Mouse (Mus musculus): ENCODE data around the gene Dok1. TPM values are rescaled to one million over a fixed set of nuclear protein-coding genes. Genes with fewer than 3 reads are reported as not detected.

The Dok1 gene
- 1 to 10 TPM; 1.8 to 2.1 TPM for total RNA-seq (2021)

DNA sequence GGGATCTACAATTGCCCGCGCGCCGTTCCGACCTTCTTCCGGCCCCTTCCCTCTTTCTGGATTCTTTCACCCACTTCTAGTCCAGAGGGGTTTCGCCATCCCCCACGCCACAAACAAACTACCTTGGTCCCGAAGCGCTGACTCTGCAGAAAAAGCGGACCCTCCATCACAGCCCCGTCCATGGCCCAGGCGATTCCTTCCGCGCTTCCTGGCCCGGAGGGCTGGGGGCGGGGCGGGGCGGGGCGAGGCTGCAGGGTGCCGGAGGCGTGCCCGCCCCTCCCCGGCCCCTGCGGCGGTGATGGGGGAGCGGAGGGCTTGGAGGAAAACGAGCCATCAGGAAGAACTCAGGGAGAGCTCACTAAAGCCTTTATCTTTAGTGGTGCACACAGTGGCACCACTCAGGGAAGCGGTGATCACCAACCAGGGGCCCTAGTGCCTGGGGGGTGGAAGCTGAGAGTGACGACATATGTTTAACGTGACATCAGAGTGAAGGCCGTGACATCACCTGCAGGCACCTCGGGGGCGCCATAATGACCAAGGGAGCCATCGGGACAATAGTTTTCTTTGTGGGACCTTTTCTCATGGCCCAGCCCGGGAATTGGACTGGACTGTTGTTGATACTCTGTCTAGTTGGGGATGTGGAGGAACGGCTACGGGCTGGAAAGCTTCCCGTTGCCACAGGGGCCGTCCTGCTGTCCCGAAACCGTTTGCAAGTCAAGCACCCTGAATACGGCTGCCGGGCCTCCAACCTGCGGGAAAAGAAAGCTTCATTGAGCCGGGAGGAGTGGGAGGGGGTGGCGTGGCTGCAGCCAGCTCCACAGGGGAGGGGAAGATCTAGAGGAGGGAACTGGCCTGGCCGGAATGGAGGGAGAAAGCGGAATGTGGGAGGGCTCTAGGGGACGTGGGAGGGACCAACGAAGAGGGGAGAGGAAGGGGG, at the start of gene Dok1, which contains the start of gene Loxl3:
Gene Dok1, minus strand, starts transcription at position 223 of the 937 bp plus-strand sequence.
Gene Loxl3, plus strand, starts transcription at position 925 of the 937 bp plus-strand sequence.
- intact Hi-C loops (cut with DNase I), result loop anchor here (5.0 kb wide), 1 partner anchor 36 kb away; no protein-coding TSS in a partner anchor

DNA sequence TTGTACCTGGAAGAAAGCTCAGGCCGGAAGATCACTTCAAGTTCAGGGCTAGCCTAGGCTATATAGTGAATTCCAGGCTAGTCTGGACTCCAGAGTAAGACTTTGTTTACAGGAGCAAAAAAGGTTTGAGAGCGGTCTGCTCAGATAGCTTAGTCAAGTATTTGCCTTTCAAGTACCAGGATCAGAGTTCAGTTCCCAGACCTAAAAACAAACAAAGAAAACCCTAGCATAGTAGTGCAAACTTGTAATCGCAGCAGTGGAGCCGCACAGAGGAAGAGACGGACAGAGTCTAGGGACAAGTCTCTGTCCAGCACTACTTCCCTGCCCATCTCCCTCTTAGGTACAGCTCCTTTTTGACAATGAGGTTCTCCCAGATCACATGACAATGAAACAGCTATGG, 46.9 kb upstream of the Dok1 start:
- no peak for DNase-seq (ENCODE audit: extremely low spot score in 1 of 2, low spot score in 2 of 2)
- intact Hi-C loops (cut with DNase I), result no loop called here

More for the DNA sequence above, at the start of gene Dok1, which contains the start of gene Loxl3:
- peak in 1 of 2 experiments; percentile 86 for DNase-seq (ENCODE audit: extremely low spot score in 1 of 2, low spot score in 2 of 2)

DNA sequence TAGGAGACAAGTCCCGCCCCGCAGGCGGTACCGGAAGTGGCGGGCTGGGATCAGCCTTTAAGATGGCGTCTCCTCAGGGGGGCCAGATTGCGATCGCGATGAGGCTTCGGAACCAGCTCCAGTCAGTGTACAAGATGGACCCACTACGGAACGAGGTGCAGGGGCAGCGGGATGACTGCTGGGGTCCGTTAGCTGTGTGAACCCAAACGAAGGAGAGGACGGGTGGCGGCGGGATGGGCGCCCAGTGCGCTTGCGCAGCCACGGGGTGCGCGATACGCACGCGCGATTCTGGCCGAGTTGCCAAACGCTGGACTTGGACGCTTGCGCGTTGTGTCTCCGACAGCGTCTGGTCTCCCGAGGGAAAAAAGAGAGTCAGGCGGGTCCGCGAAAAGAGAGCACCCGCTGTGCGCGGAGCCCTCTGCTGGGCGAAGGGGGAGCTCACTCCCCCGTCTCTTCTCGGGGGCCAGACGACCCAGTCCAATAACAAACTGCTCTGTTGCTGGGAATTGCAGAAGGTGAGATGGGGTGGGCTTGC, 45.1 kb upstream of the Dok1 start:
- DNase-seq (ENCODE audit: extremely low spot score in 1 of 2, low spot score in 2 of 2), result peak; percentile 97 to 99
- intact Hi-C loops (cut with DNase I), result loop anchor here (2.0 kb wide), 1 partner anchor 82 kb away; no protein-coding TSS in a partner anchor

DNA sequence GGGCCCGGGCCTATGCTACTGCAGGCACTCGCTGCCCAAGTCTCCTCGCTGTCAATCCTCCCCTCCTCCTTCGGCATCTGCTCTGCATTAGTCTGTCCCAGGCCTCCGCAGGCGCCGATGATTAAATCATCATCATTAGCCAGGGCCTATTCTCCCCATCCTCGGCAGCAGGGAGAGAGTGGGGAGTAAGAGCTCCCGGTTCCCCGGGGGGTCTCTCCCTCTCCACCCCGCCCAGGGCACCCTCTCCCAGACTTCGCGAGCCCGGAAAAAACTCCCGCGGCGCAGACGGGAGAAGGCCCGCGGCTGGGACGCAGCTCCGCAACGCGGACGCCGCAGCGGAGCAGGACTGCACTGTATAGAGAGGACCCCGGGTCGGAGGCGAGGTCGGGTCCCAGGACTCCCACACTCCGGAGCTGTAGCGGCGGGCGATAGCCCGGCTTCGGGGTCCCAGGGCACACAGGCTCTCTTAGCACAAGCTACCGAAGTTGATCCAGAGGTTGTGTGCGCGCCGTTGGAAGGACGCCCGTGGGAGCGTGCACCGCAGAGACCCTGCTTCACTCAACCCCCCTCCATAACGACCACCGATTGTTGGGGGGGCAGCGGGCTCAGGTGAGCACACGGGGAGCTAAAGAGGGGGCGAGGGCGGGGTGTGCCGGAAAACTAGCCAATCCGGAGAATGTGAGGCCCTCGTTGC, 44.5 kb upstream of the Dok1 start, which contains the start of gene Pcgf1:
Gene Pcgf1, plus strand, starts transcription at position 240 of the 694 bp plus-strand sequence.
- DNase-seq (ENCODE audit: extremely low spot score in 1 of 2, low spot score in 2 of 2), result no peak
- intact Hi-C loops (cut with DNase I), result loop anchor here (2.0 kb wide), 1 partner anchor 81 kb away; no protein-coding TSS in a partner anchor

DNA sequence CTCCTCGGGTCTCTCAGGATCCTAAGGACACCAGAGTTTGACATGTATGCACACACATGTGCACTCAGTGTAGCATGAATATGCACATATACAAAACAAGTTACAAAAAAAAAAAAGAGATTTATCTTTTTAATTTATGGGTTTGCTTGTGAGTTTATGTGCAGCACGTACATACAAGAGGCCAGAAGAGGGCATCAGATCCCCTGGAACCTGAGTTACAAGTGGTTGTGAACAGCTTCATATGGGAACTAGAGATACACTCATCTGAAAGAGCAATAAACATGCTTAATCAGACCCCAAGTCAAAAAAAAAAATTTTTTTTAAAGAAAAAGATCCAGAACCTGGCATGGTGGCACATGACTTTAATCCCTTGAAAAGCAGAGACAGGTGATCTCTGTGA, 41.7 kb upstream of the Dok1 start:
- DNase-seq (ENCODE audit: extremely low spot score in 1 of 2, low spot score in 2 of 2), result no peak
- intact Hi-C loops (cut with DNase I), result no loop called here

DNA sequence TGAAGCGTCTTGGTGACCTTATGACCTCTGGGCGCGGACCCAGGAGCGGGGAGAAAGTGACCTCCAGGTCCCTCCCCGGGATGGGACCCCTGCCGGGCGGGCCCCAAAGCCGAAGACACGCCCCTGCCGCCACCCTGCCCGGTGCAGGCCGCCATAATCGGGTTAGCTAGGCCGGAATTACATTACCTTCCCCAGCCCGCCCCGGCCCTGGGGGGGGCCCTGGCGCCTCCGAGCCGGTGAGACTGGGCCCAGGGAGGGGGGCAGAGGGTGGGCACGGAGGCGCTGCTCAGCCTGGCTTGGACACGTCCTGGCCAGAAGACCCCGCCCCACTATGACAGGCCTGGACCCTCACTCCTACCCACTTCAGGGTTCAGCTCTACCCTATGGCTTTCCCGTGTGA, 37.9 kb upstream of the Dok1 start:
- DNase-seq (ENCODE audit: extremely low spot score in 1 of 2, low spot score in 2 of 2), result peak in 1 of 2 experiments; percentile 54
- intact Hi-C loops (cut with DNase I), result no loop called here

DNA sequence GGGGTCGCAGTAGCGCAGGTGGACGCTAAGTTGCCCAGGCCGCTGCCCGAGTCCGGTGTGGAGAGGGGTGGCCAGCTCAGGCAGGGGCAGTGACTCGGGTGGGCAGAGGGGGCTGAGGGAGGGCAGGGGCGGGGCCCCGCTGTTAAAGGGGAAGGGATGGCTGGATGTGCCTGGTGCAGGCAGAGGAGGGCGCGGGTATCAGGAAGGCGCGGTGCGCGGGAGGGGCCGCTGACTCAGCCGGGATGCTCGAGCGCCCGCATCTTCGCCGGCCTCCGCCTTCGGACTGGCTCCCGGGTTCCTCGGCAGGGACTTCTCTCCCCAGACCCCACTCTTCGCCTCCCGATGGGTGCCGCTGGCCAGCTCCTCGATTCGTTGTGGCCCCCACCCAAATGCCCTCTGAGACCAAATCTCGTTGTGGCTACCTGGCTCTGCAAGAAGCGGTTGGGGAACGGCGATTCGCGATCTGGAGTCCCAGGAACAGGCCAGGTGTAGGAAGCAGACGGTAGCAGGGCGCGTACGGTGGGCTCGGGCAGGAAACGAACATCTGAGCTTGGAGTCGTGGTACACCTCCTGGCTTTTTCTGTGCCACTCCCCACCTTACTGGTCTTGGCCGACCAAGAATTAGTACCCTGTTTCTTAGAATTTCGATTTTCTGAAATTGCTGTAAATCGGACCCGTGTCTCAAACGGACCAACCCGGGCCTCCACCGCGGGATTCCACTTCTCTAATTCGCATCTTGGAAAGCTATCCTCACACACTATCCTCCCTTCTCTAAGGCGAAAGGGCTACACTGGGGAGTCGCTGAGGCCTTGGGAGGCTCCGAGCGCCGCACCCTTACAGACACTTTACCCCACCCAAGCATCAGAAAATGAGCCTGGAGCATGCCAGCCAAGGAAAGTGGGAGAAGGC, 37.3 kb upstream of the Dok1 start:
- intact Hi-C loops (cut with DNase I), result no loop called here
- DNase-seq (ENCODE audit: extremely low spot score in 1 of 2, low spot score in 2 of 2), result no peak

DNA sequence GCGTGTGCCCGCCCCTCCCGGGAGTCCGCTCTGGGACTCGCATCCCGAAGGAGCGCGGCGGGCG, 36.8 kb upstream of the Dok1 start, which contains the start of gene Tlx2:
Gene Tlx2, minus strand, starts transcription at position 47 of the 64 bp plus-strand sequence.
- intact Hi-C loops (cut with DNase I), result no loop called here
- no peak for DNase-seq (ENCODE audit: extremely low spot score in 1 of 2, low spot score in 2 of 2)

DNA sequence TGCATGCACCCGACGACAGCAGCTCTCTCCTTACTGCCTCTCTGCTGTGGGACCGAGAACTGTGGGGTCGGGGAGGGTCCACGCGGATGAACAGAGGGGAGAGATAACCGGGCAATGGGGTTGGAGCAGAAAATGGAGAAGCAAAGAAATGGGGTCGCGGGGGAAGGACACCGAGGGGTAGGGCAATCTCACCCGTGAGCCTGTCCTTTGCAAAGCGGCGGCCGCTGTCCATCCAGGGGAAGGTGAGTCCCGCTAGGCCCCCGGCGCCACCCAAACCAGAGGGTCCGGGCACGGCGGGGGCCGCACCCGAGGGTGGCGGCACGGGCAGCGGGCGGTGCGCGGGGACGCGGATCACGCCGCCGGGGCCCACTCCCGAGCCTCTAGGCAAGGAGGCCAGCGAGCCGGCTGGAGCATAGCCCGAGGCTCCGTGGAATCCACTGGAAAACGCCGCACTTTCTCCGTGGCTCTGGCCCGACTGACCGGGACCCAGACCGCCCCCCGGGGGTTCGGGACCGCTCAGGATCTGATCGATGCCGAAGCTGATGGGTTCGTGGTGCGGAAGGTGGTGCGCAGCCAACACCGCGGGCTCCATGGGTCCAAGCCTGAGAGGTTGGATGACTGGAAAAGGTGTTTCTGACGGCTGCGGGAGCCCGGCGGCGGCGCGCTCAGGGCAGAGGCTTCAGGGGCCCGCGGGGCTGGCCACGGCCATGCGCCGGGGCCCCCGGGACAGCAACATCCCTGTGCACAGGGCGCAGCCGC, 36.4 kb upstream of the Dok1 start:
- no peak for DNase-seq (ENCODE audit: extremely low spot score in 1 of 2, low spot score in 2 of 2)
- intact Hi-C loops (cut with DNase I), result no loop called here

DNA sequence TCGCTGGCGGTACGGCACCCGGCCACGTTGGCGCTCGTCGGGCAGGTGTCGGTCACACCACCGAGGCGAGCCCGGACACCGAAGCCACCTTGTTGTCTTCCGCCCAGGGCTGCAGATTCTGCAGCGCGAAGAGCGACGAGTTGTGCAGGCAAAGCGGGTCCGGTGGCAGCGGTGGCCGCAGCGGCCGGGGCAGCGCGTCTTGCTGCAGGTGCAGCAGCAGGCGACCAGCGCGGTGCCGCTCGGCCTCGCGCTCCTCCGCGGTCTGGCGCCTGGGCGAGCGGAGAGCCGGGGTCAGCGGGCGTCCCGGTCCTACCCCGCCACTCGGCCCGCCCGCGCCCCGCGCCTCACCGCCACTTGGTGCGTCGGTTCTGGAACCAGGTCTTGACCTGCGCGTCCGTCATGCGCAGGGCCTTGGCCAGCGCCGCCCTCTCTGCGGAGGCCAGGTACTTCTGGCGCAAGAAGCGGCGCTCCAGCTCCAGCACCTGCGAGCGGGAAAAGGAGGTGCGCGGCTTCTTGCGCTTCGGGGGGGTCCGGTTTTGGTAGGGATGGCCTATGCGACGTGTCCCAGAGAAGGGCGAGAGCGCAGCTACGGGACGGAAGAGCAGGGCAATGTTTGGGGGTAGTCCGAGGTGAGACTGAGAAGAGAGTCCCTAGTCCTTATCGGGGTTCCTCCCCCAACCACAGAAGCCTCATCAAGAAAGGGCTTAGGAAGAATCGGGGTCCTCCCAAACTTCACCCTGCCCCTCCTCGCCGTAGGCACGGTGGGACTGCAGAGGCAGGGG, 35.6 kb upstream of the Dok1 start:
- no peak for DNase-seq (ENCODE audit: extremely low spot score in 1 of 2, low spot score in 2 of 2)
- intact Hi-C loops (cut with DNase I), result no loop called here

DNA sequence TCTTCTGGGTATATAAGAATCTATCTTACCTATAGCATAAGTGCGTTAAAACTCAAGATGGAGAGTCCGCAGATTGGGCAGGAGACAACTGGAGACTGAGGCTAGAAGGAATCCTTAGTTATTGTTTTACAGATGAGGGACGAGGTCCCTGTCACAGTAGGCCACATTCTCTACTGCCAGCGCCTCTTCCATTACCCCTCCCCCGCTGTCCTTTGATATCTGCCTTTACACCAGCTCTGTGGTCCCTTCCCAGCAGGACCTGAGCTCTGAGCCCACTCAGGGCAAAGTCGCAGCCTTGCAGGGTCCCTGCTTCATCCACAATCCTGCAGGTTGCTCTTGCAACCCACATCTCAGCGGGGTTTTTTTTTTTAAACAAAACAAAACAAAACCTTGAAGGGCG, 35.0 kb upstream of the Dok1 start:
- DNase-seq (ENCODE audit: extremely low spot score in 1 of 2, low spot score in 2 of 2), result no peak
- intact Hi-C loops (cut with DNase I), result no loop called here

DNA sequence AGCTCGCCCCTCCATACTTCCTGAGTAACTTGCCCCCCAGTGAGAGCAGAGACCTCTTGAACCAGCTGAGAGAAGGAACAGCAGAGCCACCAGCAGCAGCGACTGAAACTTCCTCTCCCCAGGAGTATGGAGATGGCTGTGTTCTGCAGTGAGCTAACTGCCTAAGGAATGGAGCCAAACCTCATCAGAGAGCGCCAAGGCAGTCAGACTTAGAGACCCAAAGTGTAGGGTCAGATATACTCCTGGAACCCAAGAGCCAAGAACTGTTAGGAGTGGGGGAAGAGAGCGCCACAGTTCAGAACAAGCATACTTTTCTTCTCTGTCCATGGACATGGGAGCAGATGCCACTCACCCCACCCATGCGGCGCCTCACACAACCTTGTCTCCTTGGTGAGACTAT, 33.2 kb upstream of the Dok1 start:
- intact Hi-C loops (cut with DNase I), result no loop called here
- DNase-seq (ENCODE audit: extremely low spot score in 1 of 2, low spot score in 2 of 2), result no peak

DNA sequence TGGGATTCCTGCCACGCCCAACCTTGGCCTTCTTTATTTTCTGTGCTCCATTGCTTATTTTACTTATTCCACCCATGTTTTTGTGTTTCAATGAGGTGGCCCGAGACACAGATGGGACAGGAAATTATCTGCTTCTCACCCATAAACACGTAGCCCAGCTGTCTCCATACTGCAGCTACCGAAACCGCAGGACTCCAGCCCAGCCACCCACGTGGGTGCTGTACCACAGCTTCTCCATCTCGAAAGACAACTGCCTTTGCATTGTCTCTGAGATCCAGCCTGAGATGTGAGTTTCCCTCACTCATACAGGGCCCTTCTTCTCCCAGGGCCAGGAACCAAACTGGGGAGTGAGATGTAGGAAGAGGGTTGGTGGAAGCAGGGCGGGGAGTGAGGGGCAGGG, 32.7 kb upstream of the Dok1 start:
- intact Hi-C loops (cut with DNase I), result no loop called here
- no peak for DNase-seq (ENCODE audit: extremely low spot score in 1 of 2, low spot score in 2 of 2)

DNA sequence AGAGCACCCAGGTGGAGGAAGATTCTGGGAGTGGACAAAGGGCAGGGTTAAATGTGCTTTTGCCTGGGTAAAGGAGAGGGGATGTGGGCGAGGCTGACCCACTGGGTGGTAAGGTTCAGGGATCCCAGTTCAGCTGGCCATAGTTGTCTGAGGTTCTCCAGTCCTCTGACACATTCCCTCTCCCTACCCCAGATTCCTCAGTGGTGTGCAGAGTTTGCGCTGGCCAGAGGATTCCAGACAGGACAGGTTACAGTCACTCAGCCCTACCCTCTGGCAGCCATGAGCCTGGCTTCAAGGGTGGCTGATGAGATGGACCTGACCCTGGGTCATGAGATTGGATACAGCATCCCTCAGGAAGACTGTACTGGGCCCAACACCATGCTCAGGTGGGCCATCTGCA, 25.5 kb upstream of the Dok1 start:
- intact Hi-C loops (cut with DNase I), result no loop called here
- DNase-seq (ENCODE audit: extremely low spot score in 1 of 2, low spot score in 2 of 2), result no peak

DNA sequence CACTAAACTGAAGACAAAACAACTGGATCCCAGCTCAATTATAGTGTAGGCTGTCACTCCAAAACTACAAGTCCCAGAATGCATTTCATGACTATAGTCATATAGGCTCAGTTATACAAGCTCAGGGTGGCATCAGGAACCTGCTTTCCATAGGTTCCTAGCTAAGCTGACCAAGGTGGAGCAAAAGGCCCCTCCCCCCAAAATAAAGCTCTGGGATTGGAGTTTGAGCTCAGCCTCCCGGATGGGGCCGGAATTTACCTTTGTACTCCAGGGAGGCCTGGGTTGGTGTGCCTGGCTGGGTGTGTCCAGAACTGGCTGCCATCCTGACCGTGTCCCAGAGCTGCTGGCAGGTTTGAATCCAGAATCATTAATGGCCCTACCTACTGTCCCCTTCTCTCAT, 24.5 kb upstream of the Dok1 start, which contains the start of gene Dqx1:
Gene Dqx1, plus strand, starts transcription at position 55 of the 400 bp plus-strand sequence.
- peak in 1 of 2 experiments; percentile 40 for DNase-seq (ENCODE audit: extremely low spot score in 1 of 2, low spot score in 2 of 2)
- intact Hi-C loops (cut with DNase I), result no loop called here

DNA sequence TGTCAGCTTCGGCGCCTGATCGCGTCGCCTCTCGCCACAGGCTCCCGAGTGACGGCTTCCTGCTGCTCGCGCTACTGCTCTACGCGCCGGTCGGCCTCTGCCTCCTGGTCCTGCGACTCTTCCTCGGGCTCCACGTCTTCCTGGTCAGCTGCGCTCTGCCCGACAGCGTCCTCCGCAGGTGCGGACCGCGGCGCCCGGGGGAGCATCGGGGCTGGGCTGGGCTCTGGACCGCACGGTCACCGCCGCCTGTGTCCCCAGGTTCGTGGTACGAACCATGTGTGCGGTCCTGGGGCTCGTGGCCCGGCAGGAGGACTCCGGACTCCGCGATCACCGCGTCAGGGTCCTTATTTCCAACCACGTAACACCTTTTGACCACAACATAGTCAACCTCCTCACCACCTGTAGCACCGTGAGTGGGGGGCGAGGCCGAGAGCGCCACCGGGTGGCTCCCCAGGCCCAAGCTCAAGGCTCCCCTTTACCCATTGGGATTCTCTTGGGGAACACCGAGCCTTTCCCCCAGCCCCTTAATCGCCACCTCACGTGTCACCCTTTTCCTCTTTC, 21.7 kb upstream of the Dok1 start, which contains the start of gene Htra2:
Gene Htra2, minus strand, starts transcription at position 403 of the 561 bp plus-strand sequence.
- intact Hi-C loops (cut with DNase I), result loop anchor here (2.0 kb wide), 1 partner anchor 58 kb away; no protein-coding TSS in a partner anchor
- no peak for DNase-seq (ENCODE audit: extremely low spot score in 1 of 2, low spot score in 2 of 2)
